Mouse (Mus musculus) hindbrain, embryonic 10.5 days (tissue): ENCODE data around the gene Hspa1l. TPM values are rescaled to one million over a fixed set of nuclear protein-coding genes. Genes with fewer than 3 reads are reported as not detected.
"Not testable (repeated sequence)": the region's sequence is repeated elsewhere in the genome, so short reads cannot be mapped to it uniquely, and the experiment has no call there.

Experiments
- DNase-seq: peaks from one replicate; pipeline ENCODE4 v3.0.0-alpha.2; 2017; ENCODE audit warnings: low spot score
- H3K27ac ChIP-seq: fragments of 300-500 bp; sonication (generic); 2 replicates; pipeline ENCODE4 v1.5.1; 2016; ENCODE audit warnings: mild to moderate bottlenecking, moderate library complexity
- H3K27me3 ChIP-seq: fragments of 300-500 bp; sonication (generic); 2 replicates; pipeline ENCODE4 v1.6.1; 2016; ENCODE audit warnings: mild to moderate bottlenecking; ENCODE audit not compliant: poor library complexity, insufficient read depth, severe bottlenecking
- H3K36me3 ChIP-seq: fragments of 300-500 bp; sonication (generic); 2 replicates; pipeline ENCODE4 v1.6.1; 2016; ENCODE audit warnings: mild to moderate bottlenecking, moderate library complexity
- H3K4me1 ChIP-seq: fragments of 300-500 bp; sonication (generic); replicated peaks from 2 replicates; pipeline ENCODE4 v1.6.1; 2016; ENCODE audit warnings: mild to moderate bottlenecking
- H3K4me3 ChIP-seq: fragments of 300-500 bp; sonication (generic); 2 replicates; pipeline ENCODE4 v1.5.1; 2016; ENCODE audit warnings: mild to moderate bottlenecking, moderate library complexity
- H3K9me3 ChIP-seq: fragments of 300-500 bp; sonication (generic); 2 replicates; pipeline ENCODE4 v1.6.1; 2016; ENCODE audit warnings: mild to moderate bottlenecking, moderate library complexity
- WGBS: fragments of 180-500 bp; shearing (Covaris S2); methylation state at CpG from one replicate; pipeline ENCODE4 v1.1.7; 2016; 5-methylcytosine and 5-hydroxymethylcytosine counted together
- polyA plus RNA-seq: library from polyadenylated mRNA; unstranded; fragments of >200 nt; fragmentation: Nextera tagmentation; extraction: Ambion mirVana; gene quantifications from 2 replicates; pipeline ENCODE4 v1.2.1, GENCODE M21; 2016

The Hspa1l gene
- polyA plus RNA-seq, 1 experiment from 2014 or later = 0.76 TPM

DNA sequence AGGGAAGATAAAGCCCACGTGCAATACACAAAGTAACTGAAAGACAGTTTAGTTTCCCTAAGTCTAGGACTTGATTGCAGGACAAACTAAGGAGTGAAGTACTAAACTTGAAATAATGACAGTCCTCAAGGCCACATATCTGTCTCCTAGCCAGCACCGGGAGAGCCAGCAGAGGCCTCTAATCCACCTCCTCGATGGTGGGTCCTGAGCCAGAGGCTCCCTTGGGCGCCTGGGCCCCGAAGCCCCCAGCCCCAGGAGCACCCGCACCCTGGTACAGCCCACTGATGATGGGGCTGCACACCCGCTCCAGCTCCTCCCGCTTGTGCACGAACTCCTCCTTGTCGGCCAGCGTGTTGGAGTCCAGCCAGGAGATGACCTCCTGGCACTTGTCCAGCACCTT is 2.7 kb upstream of the Hspa1l start, which contains the start of gene Gm20481:
TSS of gene Gm20481 (plus strand) at position 91 of the 400 bp plus-strand sequence.
- not testable (repeated sequence) for H3K27ac ChIP-seq, H3K4me3 ChIP-seq, H3K4me1 ChIP-seq, DNase-seq, H3K9me3 ChIP-seq, H3K36me3 ChIP-seq
- H3K27me3 ChIP-seq = peaks cover 68% of the 10 kb centered on the region
- WGBS = 71% methylated on average over 9 of the region's 11 CpGs

DNA sequence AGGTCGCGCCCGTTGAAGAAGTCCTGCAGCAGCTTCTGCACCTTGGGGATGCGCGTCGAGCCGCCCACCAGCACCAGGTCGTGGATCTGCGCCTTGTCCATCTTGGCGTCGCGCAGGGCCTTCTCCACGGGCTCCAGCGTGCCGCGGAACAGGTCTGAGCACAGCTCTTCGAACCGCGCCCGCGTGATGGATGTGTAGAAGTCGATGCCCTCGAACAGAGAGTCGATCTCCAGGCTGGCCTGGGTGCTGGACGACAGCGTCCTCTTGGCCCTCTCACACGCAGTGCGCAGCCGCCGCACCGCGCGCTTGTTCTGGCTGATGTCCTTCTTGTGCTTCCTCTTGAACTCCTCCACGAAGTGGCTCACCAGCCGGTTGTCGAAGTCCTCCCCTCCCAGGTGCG is 1.7 kb upstream of the Hspa1l start:
- WGBS = 38% methylated on average over 25 of the region's 37 CpGs
- H3K4me1 ChIP-seq, H3K27ac ChIP-seq, H3K36me3 ChIP-seq, H3K4me3 ChIP-seq, H3K9me3 ChIP-seq, DNase-seq: not testable (repeated sequence)
- peaks cover 62% of the 10 kb centered on the region for H3K27me3 ChIP-seq

DNA sequence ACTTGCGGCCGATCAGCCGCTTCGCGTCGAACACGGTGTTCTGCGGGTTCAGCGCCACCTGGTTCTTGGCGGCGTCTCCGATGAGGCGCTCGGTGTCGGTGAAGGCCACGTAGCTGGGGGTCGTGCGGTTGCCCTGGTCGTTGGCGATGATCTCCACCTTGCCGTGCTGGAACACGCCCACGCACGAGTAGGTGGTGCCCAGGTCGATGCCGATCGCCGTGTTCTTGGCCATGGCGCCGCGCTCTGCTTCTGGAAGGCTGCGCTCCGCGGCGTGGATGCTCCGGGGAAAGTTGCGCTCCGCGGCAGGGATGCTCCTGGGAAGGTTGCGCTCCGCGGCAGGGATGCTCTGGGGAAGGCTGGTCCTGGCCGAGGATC is 822 bp upstream of the Hspa1l start:
- DNase-seq, H3K4me1 ChIP-seq, H3K9me3 ChIP-seq, H3K36me3 ChIP-seq, H3K27ac ChIP-seq: not testable (repeated sequence)
- Histone ChIP-seq H3K27me3 (peaks cover 53% of the 10 kb centered on the region), H3K4me3 (peak overlapping the region; percentile 50)
- 3% methylated on average over 32 of the region's 43 CpGs for WGBS

DNA sequence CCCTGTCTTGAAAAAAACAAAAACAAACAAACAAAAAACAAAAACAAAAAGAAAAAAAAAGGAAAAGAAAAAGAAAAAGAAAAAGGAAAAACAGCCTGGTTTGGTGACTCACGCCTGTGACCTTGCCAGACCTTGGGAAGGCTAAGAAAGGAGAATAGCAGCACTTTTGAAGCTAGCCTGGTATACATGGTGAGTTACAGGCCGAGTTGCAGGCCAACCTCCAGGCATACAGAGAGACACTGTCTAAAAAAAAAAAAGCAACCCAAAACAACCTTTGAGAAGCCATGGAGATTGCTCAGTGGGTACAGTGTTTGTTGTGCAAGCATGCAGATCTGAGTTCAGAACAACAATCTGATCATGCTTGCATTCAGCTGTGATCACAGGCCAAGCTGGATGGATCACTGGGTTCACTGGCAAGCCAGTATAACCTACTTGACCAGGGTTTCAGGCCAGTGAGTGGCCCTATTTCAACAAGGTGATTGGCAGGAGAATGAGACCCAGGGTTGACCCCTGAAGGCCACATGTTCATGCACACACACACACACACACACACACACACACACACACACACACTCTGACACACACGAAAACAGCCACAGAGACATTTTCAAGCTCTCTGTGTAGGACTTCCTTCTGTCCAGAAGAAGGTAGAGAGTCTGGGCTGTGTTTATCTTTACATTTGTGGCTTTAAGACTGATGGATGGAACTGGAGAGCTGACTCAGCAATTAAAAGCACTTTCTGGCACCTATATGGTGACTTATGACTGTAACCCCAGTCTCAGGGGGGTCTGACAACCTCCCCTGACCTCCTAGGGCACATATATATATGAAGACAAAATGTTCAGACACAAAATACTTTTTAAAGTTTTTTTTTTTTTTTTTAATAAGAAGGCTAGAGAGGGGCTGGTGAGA is 3.3 kb downstream of the Hspa1l start:
- no peak for DNase-seq
- H3K27ac ChIP-seq = no peak overlapping the region
- H3K27me3 ChIP-seq = peaks cover 15% of the 10 kb centered on the region
- peaks cover 14% of the 10 kb centered on the region for H3K36me3 ChIP-seq
- H3K4me3 ChIP-seq = no peak overlapping the region
- no peaks in the 10 kb centered on the region for H3K9me3 ChIP-seq
- H3K4me1 ChIP-seq = peaks cover 11% of the 10 kb centered on the region
- WGBS = 80% methylated on average over 3 of the region's 3 CpGs

DNA sequence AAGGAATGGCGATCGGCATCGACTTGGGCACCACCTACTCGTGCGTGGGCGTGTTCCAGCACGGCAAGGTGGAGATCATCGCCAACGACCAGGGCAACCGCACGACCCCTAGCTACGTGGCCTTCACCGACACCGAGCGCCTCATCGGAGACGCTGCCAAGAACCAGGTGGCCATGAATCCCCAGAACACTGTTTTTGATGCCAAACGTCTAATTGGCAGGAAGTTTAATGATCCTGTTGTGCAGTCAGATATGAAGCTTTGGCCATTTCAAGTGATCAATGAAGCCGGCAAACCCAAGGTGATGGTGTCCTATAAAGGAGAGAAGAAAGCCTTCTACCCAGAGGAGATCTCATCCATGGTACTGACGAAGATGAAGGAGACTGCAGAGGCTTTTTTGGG is 4.5 kb downstream of the Hspa1l start:
- peaks cover 15% of the 10 kb centered on the region for H3K27me3 ChIP-seq
- peaks cover 14% of the 10 kb centered on the region for H3K36me3 ChIP-seq
- no peak overlapping the region for H3K27ac ChIP-seq
- no peaks in the 10 kb centered on the region for H3K9me3 ChIP-seq
- 93% methylated on average over 20 of the region's 20 CpGs for WGBS
- no peak overlapping the region for H3K4me3 ChIP-seq
- H3K4me1 ChIP-seq = peaks cover 14% of the 10 kb centered on the region
- no peak for DNase-seq

DNA sequence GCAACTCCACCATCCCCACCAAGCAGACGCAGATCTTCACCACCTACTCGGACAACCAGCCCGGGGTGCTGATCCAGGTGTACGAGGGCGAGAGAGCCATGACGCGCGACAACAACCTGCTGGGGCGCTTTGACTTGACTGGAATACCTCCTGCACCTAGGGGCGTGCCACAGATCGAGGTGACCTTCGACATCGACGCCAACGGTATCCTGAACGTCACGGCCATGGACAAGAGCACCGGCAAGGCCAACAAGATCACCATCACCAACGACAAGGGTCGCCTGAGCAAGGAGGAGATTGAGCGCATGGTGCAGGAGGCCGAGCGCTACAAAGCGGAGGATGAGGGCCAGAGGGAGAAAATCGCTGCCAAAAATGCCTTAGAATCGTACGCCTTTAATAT is 5.7 kb downstream of the Hspa1l start:
- Histone ChIP-seq H3K36me3 (peaks cover 14% of the 10 kb centered on the region), H3K4me1 (peaks cover 13% of the 10 kb centered on the region), H3K4me3 (no peak overlapping the region), H3K27ac (no peak overlapping the region), H3K27me3 (peaks cover 8% of the 10 kb centered on the region), H3K9me3 (no peaks in the 10 kb centered on the region)
- WGBS = 87% methylated on average over 27 of the region's 27 CpGs
- DNase-seq = no peak

DNA sequence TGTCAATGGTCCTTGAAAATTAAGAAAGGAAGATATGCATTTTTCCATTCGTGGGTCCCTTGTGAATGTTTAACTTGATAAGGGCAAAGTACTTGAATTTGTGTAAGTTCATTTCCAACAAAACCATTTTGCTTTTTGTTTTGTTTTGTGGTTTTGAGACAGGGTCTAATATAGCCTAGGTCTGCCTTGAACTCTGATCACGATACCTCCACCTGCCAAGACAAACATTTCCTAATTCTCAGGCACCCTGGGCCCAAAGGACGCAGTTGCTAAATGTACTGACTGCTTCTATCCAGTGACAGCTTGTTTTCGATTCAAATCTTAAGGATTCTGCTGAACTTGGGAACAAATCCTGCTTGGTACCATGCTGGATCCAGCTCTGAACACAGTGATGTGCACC is 7.1 kb downstream of the Hspa1l start:
- H3K27ac ChIP-seq = no peak overlapping the region
- peaks cover 13% of the 10 kb centered on the region for H3K4me1 ChIP-seq
- DNase-seq = no peak
- peaks cover 20% of the 10 kb centered on the region for H3K36me3 ChIP-seq
- H3K4me3 ChIP-seq = no peak overlapping the region
- WGBS = 90% methylated on average over 4 of the region's 4 CpGs
- no peaks in the 10 kb centered on the region for H3K9me3 ChIP-seq
- H3K27me3 ChIP-seq = no peaks in the 10 kb centered on the region

DNA sequence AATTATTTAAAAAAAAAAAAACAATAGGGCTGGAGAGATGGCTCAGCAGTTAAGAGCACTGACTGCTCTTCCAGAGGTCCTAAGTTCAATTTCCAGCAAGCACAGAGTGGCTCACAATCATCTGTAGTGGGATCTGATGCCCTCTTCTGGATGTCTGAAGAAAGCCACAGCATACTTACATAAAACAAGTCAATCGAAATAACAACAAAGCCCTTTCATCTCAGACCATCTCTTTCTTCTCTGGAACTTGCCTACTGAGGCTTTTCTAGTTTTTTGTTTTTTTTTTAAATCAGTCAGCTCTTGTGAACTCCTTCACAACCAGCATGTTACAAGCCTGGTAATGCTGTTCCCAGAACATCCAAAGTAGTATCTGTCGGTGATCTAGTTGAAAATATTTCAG is 8.2 kb downstream of the Hspa1l start:
- Histone ChIP-seq H3K4me3 (peak overlapping the region; percentile 95), H3K4me1 (peaks cover 13% of the 10 kb centered on the region), H3K27me3 (no peaks in the 10 kb centered on the region), H3K36me3 (peaks cover 30% of the 10 kb centered on the region), H3K27ac (peak overlapping the region; percentile 100), H3K9me3 (no peaks in the 10 kb centered on the region)
- peak; percentile 25 for DNase-seq
- WGBS = 23% methylated on average over 2 of the region's 2 CpGs

DNA sequence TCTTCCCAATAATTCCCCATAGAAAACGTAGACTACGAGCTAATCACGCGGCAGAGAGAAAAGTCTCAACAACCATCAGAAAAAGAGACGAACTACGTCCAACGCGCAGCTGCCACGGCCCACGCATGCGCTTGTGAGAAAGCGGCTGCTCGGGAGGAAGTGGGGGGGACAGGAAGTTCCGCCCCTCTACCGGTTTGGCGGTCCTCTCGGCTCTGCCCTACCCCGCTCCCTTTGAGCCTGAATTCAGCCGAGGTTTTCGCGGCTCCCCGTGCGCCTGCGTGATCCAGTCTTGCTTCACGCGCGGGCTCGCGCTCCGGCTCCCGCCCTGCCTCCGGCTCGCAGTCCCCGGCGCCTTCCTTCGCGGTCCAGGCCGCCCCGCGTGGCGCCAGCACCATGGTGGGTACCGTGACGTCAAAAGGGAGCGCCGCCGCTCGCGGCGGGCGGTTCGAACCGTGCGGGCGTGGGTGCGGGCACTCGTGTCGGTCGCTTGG is 9.2 kb downstream of the Hspa1l start, which contains the start of gene Lsm2:
TSS of gene Lsm2 (plus strand) at position 173 of the 491 bp plus-strand sequence.
- Histone ChIP-seq H3K27me3 (no peaks in the 10 kb centered on the region), H3K36me3 (peaks cover 40% of the 10 kb centered on the region), H3K4me3 (peak within 1 kb of the TSS; percentile 95), H3K9me3 (no peaks in the 10 kb centered on the region), H3K4me1 (peaks cover 13% of the 10 kb centered on the region), H3K27ac (peak within 1 kb of the TSS; percentile 100)
- under 1% methylated on average over 58 of the region's 58 CpGs for WGBS
- DNase-seq = peak; percentile 92

DNA sequence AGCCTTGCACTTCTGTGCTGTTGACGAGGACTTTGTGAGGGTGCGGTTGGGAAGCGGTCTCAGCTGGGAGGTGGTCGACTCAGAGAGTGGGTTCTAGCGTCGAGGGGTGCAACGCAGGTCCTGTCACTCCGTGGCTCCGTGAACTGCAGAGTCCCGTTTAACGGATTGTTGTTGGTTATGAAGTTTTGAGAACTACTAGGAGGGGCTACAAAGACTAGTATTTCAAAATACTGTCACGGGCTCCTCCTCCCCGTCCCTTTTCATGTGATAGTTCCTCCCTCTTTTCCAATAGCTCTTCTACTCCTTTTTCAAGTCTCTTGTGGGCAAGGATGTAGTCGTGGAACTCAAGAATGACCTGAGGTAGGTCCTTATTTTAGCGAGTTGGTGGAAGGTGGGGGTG is 9.8 kb downstream of the Hspa1l start:
- no peaks in the 10 kb centered on the region for H3K27me3 ChIP-seq
- peaks cover 13% of the 10 kb centered on the region for H3K4me1 ChIP-seq
- WGBS = under 1% methylated on average over 15 of the region's 15 CpGs
- H3K4me3 ChIP-seq = peak overlapping the region; percentile 95
- peak overlapping the region; percentile 100 for H3K27ac ChIP-seq
- H3K9me3 ChIP-seq = no peaks in the 10 kb centered on the region
- peaks cover 40% of the 10 kb centered on the region for H3K36me3 ChIP-seq
- no peak for DNase-seq

DNA sequence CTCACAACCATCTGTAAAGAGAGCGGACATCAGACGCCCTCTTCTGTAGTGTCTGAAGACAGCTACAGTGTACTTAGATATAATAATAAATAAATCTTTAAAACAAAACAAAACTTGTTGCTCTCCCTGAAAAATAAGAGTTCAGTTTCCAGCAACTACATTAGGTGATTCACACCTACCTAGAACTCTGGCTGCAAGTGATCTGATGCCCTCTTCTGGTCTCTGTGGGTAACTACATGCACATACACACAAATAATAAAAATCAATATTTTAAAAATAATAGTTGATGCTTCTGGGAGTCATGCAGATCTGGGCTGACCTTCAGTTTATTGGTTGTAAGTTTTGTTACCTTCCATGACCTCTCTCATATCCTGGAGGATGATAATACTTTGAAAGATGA is 11.7 kb downstream of the Hspa1l start:
- Histone ChIP-seq H3K36me3 (peaks cover 51% of the 10 kb centered on the region), H3K9me3 (no peaks in the 10 kb centered on the region), H3K27ac (no peak overlapping the region), H3K4me1 (peaks cover 13% of the 10 kb centered on the region), H3K4me3 (no peak overlapping the region), H3K27me3 (no peaks in the 10 kb centered on the region)
- WGBS = 80% methylated on average over 2 of the region's 2 CpGs
- no peak for DNase-seq

DNA sequence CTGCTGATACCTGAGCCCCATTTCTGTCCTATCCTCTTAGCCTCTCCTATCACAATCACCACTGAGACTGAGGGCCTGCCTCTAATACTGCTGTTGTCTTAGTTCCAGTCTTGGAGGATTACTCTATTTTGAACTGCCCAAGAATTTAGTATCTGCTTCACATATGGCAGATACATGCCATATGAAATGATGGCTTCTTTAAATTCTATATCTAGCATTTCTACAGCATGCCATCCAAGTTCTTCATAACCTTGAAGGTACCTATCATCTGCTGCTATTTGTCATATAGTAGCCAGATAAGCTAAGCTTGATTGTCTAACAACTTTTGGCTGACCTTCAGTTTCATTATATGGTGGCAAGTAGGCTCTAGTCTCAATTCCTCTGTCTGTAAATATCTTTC is 22.2 kb downstream of the Hspa1l start:
- H3K36me3 ChIP-seq = peaks cover 77% of the 10 kb centered on the region
- DNase-seq = no peak
- no peak overlapping the region for H3K27ac ChIP-seq
- no peaks in the 10 kb centered on the region for H3K9me3 ChIP-seq
- no peaks in the 10 kb centered on the region for H3K27me3 ChIP-seq
- no peak overlapping the region for H3K4me3 ChIP-seq
- H3K4me1 ChIP-seq = peaks cover 31% of the 10 kb centered on the region

DNA sequence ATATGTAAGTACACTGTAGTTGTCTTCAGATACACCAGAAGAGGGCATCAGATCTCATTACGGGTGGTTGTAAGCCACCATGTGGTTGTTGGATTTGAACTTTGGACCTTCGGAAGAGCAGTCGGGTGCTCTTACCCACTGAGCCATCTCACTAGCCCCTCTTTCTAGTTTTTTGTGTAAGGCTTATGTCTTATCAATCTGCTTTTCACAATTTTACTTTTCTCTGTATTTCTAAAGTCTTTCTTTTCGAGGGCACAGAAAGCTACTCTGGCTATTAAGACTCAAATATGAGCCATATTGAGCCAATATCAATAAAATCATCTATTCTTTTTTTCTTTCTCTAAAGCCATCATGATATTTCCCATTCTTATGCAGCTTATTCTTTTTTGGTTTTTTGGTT is 22.7 kb downstream of the Hspa1l start:
- not testable (repeated sequence) for H3K9me3 ChIP-seq, H3K27ac ChIP-seq, DNase-seq, H3K4me3 ChIP-seq, H3K27me3 ChIP-seq
- H3K4me1 ChIP-seq = peaks cover 36% of the 10 kb centered on the region
- 93% methylated on average over 4 of the region's 4 CpGs for WGBS
- H3K36me3 ChIP-seq = peaks cover 74% of the 10 kb centered on the region
